Mouse (Mus musculus): Measurements from ENCODE around the gene Hist1h2ap.

DNA sequence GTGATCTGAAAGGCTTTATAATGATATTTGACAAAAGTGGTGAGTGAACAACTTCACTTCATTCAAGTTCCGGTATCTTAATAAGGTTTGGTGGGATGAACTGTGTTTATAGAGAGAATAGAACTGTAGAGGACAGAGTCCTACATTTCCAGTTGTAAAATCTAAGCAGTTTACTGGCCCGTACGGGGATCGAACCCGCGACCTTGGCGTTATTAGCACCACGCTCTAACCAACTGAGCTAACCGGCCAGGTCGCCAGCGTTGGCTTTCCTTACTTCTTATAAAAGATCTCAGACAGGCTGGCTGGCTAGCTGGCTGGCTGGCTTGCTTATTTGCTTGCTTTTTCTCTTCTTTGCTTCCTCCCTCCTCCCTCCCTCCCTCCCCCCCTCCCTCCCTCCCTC, 21.8 kb upstream of the Hist1h2ap start:
- no peak for TF ChIP-seq POLR2A (IDR thresholded peaks at IDR 0.05; ENCODE audit: extremely low read depth, insufficient read depth, low read length)
- TF ChIP-seq CTCF (IDR thresholded peaks at IDR 0.05; ENCODE audit: extremely low read depth, insufficient read depth, low read length), result no peak

Measured in cortical plate, adult 2 months (tissue).